Mouse (Mus musculus) liver, adult 2 months (tissue): ENCODE results near the gene Fanca. TPM values are rescaled to one million over a fixed set of nuclear protein-coding genes. Genes with fewer than 3 reads are reported as not detected.

Experiments
- DNase-seq: peaks from one replicate; pipeline ENCODE4 v3.0.0-alpha.2; 2011; ENCODE audit warnings: low read depth, low spot score; ENCODE audit errors: extremely low read depth
- H3K27ac ChIP-seq: fragments of 200-500 bp; replicated peaks from 2 replicates; pipeline ENCODE4 v1.5.1; 2012; ENCODE audit warnings: low read depth, mild to moderate bottlenecking, control low read depth, inconsistent platforms, low read length; ENCODE audit not compliant: insufficient read depth
- H3K27me3 ChIP-seq: fragments of 200-500 bp; 2 replicates; pipeline ENCODE4 v1.6.1; 2012; ENCODE audit warnings: mild to moderate bottlenecking, moderate library complexity, low read length, inconsistent platforms; ENCODE audit not compliant: control insufficient read depth, insufficient read depth
- H3K36me3 ChIP-seq: fragments of 200-500 bp; 2 replicates; pipeline ENCODE4 v1.6.1; 2012; ENCODE audit warnings: low read length, inconsistent platforms; ENCODE audit not compliant: control insufficient read depth, insufficient read depth
- H3K4me1 ChIP-seq: fragments of 200-500 bp; 2 replicates; pipeline ENCODE4 v1.6.1; 2011; ENCODE audit warnings: low read length; ENCODE audit not compliant: control insufficient read depth, insufficient read depth
- H3K4me3 ChIP-seq: fragments of 200-500 bp; 2 replicates; pipeline ENCODE4 v1.5.1; 2011; ENCODE audit warnings: low read depth, mild to moderate bottlenecking, control low read depth, low read length, moderate library complexity; ENCODE audit not compliant: insufficient read depth
- H3K79me2 ChIP-seq: fragments of 200-500 bp; 2 replicates; pipeline ENCODE4 v1.6.1; 2012; ENCODE audit warnings: inconsistent platforms, mild to moderate bottlenecking, low read length, moderate library complexity; ENCODE audit not compliant: control insufficient read depth, insufficient read depth
- H3K9ac ChIP-seq: fragments of 200-500 bp; 2 replicates; pipeline ENCODE4 v1.6.1; 2012; ENCODE audit warnings: low read depth, mild to moderate bottlenecking, control low read depth, inconsistent platforms, low read length
- CTCF ChIP-seq: fragments of 200-500 bp; IDR thresholded peaks from 2 replicates; pipeline ENCODE4 v1.5.1; 2011; ENCODE audit warnings: low read depth, low read length, control low read depth
- POLR2A ChIP-seq: fragments of 200-500 bp; IDR thresholded peaks from 2 replicates; pipeline ENCODE4 v1.6.1; 2011; ENCODE audit warnings: low read length, control low read depth; ENCODE audit not compliant: insufficient read depth; ENCODE audit errors: extremely low read depth
- WGBS: fragments of 180-500 bp; shearing (Covaris S2); methylation state at CpG from one replicate; pipeline ENCODE4 v1.1.7; 2018; 5-methylcytosine and 5-hydroxymethylcytosine counted together
- polyA plus RNA-seq: library from polyadenylated mRNA; depleted of rRNA; stranded (reverse); fragments of >200 nt; gene quantifications from 2 replicates; pipeline ENCODE4 v1.2.3, GENCODE M21; 2012; rRNA removed
- total RNA-seq: library from RNA; depleted of rRNA; stranded (reverse); fragments of >200 nt; gene quantifications from 2 replicates; pipeline ENCODE4 v1.2.3, GENCODE M21; 2014; rRNA removed

Fanca gene
- total and polyA plus RNA-seq, 2 experiments, result 1.1 to 1.8 TPM

DNA sequence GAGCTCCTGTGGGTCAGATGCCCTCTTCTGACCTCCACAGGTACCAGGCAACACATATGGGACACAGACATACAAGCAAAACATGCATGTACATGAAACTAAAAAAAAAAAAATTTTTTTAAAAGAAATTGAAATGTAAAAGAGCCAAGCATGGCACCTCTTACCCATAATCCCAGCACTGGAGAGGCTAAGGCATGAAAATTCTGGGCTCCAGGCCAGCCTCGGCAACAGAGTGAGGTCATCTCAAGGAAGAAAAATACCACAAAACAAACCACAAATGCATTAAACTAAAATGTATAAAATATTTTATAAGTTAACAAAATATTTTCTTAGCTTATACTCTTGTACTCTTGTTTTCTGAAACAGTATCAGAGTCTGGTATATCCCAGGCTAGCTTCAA lies 97.5 kb downstream of the Fanca start:
- H3K4me3 ChIP-seq, result no peak overlapping the region
- no peak overlapping the region for H3K9ac ChIP-seq
- WGBS, result 45% methylated on average over 1 of the region's 1 CpGs
- H3K79me2 ChIP-seq, result no peaks in the 10 kb centered on the region; the same call in 1 of the 2 replicates
- TF ChIP-seq CTCF, result no peak
- TF ChIP-seq POLR2A, result no peak
- H3K27me3 ChIP-seq, result no peaks in the 10 kb centered on the region
- peaks cover 3% of the 10 kb centered on the region for H3K4me1 ChIP-seq
- H3K36me3 ChIP-seq, result no peaks in the 10 kb centered on the region
- no peak overlapping the region for H3K27ac ChIP-seq
- no peak for DNase-seq

Other genes starting within 250 kb of the Fanca start
- 764 and 919 TPM in 2 replicates for gene Rpl13, start 216.2 kb downstream of the Fanca start, total RNA-seq
- gene Rpl13, start 216.2 kb downstream of the Fanca start, polyA plus RNA-seq, result 634 and 769 TPM in 2 replicates
- gene Cpne7, start 201.2 kb downstream of the Fanca start, total RNA-seq, result 0.07 and 0.09 TPM in 2 replicates
- gene Cpne7, start 201.2 kb downstream of the Fanca start, polyA plus RNA-seq, result 0.09 and 0.28 TPM in 2 replicates
- gene Sult5a1, start 160.3 kb downstream of the Fanca start, total RNA-seq, result 15.5 and 29.8 TPM in 2 replicates
- gene Sult5a1, start 160.3 kb downstream of the Fanca start, polyA plus RNA-seq, result 62.7 and 154 TPM in 2 replicates
- gene Dpep1, start 132.3 kb downstream of the Fanca start, total RNA-seq, result 0.55 and 0.74 TPM in 2 replicates
- gene Dpep1, start 132.3 kb downstream of the Fanca start, polyA plus RNA-seq, result 0.45 and 1.8 TPM in 2 replicates
- 51.5 and 58.5 TPM in 2 replicates for gene Chmp1a, start 105.8 kb downstream of the Fanca start, total RNA-seq
- gene Chmp1a, start 105.8 kb downstream of the Fanca start, polyA plus RNA-seq, result 67.1 and 67.7 TPM in 2 replicates
- 0.28 and 0.34 TPM in 2 replicates for gene Spata33, start 105.7 kb downstream of the Fanca start, total RNA-seq
- gene Spata33, start 105.7 kb downstream of the Fanca start, polyA plus RNA-seq, result 0.13 and 0.61 TPM in 2 replicates
- 16.9 and 18.2 TPM in 2 replicates for gene Cdk10, start 93.7 kb downstream of the Fanca start, total RNA-seq
- 29.8 and 45.1 TPM in 2 replicates for gene Cdk10, start 93.7 kb downstream of the Fanca start, polyA plus RNA-seq
- gene Spata2l, start 82.3 kb downstream of the Fanca start, total RNA-seq, result 16.8 and 18.1 TPM in 2 replicates
- gene Spata2l, start 82.3 kb downstream of the Fanca start, polyA plus RNA-seq, result 27.3 and 41.2 TPM in 2 replicates
- 21.3 and 26.3 TPM in 2 replicates for gene Zfp276, start 64.4 kb downstream of the Fanca start, total RNA-seq
- 17.7 and 24.5 TPM in 2 replicates for gene Zfp276, start 64.4 kb downstream of the Fanca start, polyA plus RNA-seq
- 5.6 and 6.6 TPM in 2 replicates for gene Vps9d1, start 64.2 kb downstream of the Fanca start, total RNA-seq
- gene Vps9d1, start 64.2 kb downstream of the Fanca start, polyA plus RNA-seq, result 40.9 and 48.8 TPM in 2 replicates
- gene Spire2, start 14.1 kb upstream of the Fanca start, total RNA-seq, result under 0.01 and 0.07 TPM in 2 replicates
- 0.13 TPM in 1 of 2 replicates, not detected in the other for gene Spire2, start 14.1 kb upstream of the Fanca start, polyA plus RNA-seq
- gene Tcf25, start 55.2 kb upstream of the Fanca start, total RNA-seq, result 86.7 and 94.3 TPM in 2 replicates
- gene Tcf25, start 55.2 kb upstream of the Fanca start, polyA plus RNA-seq, result 83.8 and 117 TPM in 2 replicates
- gene Mc1r, start 88.5 kb upstream of the Fanca start, total RNA-seq, result not detected in 2 replicates
- gene Mc1r, start 88.5 kb upstream of the Fanca start, polyA plus RNA-seq, result not detected in 2 replicates
- gene Tubb3, start 92.8 kb upstream of the Fanca start, total RNA-seq, result 0.67 TPM in 1 of 2 replicates, not detected in the other
- gene Tubb3, start 92.8 kb upstream of the Fanca start, polyA plus RNA-seq, result not detected in 2 replicates
- gene Def8, start 105.0 kb upstream of the Fanca start, total RNA-seq, result 20.5 and 20.6 TPM in 2 replicates
- gene Def8, start 105.0 kb upstream of the Fanca start, polyA plus RNA-seq, result 32.2 and 33.5 TPM in 2 replicates
- gene Afg3l1, start 159.3 kb upstream of the Fanca start, total RNA-seq, result 22.8 and 26.0 TPM in 2 replicates
- 36.3 and 37.8 TPM in 2 replicates for gene Afg3l1, start 159.3 kb upstream of the Fanca start, polyA plus RNA-seq
- gene Dbndd1, start 196.9 kb upstream of the Fanca start, total RNA-seq, result not detected in 2 replicates
- gene Dbndd1, start 196.9 kb upstream of the Fanca start, polyA plus RNA-seq, result not detected in 2 replicates
- 1.8 TPM in 2 replicates for gene Gas8, start 200.3 kb upstream of the Fanca start, total RNA-seq
- gene Gas8, start 200.3 kb upstream of the Fanca start, polyA plus RNA-seq, result 1.4 and 1.6 TPM in 2 replicates